Comparison of ENCODE assay signal across 8 mouse cellular contexts in the genomic region with DNA sequence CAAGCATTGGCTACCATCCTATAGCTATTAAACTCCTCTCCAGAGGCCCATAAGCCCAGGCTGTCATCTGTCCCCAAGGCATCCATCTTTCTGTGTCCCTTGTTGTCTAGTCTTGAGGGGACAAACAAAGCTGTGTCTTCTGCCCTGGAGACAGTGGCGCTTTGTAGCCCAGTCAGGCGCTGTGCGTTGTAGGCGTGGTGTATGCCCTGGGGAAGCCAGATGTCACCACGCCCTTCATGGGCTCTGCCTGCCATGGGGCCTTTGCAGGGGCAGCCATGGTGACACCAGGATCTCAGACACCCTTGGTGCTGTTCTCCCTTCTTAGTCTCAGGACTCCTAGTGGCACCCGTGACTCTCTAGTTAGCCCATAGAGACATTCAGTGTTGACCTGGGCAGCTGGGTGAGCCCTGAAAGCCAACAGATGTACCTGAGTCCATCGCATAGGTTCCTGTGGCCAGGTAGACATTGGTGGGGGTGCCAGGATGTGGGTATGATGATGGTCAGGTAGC. TPM values are rescaled to one million over a fixed set of nuclear protein-coding genes. Genes with fewer than 3 reads are reported as not detected.
DNase-seq lines count a peak whose midpoint lies in the region; ATAC-seq lines count a peak whose summit lies in the region.
"Had no signal": no experiment of that assay in that cellular context is flagged by ENCODE, and none has a peak within 500 bp of the region (broad histone marks: within the 10 kb centered on the region; RNA-seq: fewer than 3 reads in every experiment).

No protein-coding gene starts in this region.

- WGBS in embryonic facial prominence, embryonic 14.5 days: 88% methylated on average over 7 of the region's 7 CpGs
- 75% methylated on average over 7 of the region's 7 CpGs for whole genome bisulfite sequencing in intestine, embryonic 16.5 days
- WGBS in neural tube, embryonic 14.5 days: 83% methylated on average over 7 of the region's 7 CpGs

- no peaks in the 10 kb centered on the region for H3K27me3 ChIP-seq in megakaryocyte, embryonic 14.5 days (replicated peaks)
- H3K27me3 ChIP-seq in embryonic facial prominence, embryonic 14.5 days (replicated peaks; ENCODE audit: control insufficient read depth, insufficient read depth, low read length): no peaks in the 10 kb centered on the region
- no peaks in the 10 kb centered on the region for H3K27me3 ChIP-seq in intestine, embryonic 16.5 days (replicated peaks; ENCODE audit: control insufficient read depth, insufficient read depth, low read length)
- H3K27me3 ChIP-seq in neural tube, embryonic 14.5 days (ENCODE audit: control insufficient read depth, insufficient read depth, low read length): no peaks in the 10 kb centered on the region

- H3K9me3 ChIP-seq in megakaryocyte, embryonic 14.5 days: peaks cover 5% of the 10 kb centered on the region; the same call in 1 of the 2 replicates
- no peaks in the 10 kb centered on the region for H3K9me3 ChIP-seq in embryonic facial prominence, embryonic 14.5 days (ENCODE audit: control insufficient read depth, low read length)
- no peaks in the 10 kb centered on the region for H3K9me3 ChIP-seq in intestine, embryonic 16.5 days (ENCODE audit: control insufficient read depth, low read length)
- H3K9me3 ChIP-seq in neural tube, embryonic 14.5 days (ENCODE audit: control insufficient read depth, low read length): no peaks in the 10 kb centered on the region

- no peak for DNase-seq in embryonic facial prominence, embryonic 14.5 days (ENCODE audit: low spot score)
- DNase-seq in urinary bladder, postnatal 25 days (ENCODE audit: low spot score): no peak
- DNase-seq in adipocyte (ENCODE audit: low spot score): no peak

- no peak for ATAC-seq in megakaryocyte, adult 5-6 weeks (ENCODE audit: poor library complexity, severe bottlenecking)
- no peak for ATAC-seq in embryonic facial prominence, embryonic 14.5 days (ENCODE audit: low read depth)
- peak; percentile 17 for ATAC-seq in intestine, embryonic 16.5 days
- no peak for ATAC-seq in neural tube, embryonic 14.5 days (ENCODE audit: low read depth)

- peak overlapping the region; percentile 100 for H3K4me3 ChIP-seq in megakaryocyte, embryonic 14.5 days (replicated peaks)
- H3K4me3 ChIP-seq in embryonic facial prominence, embryonic 14.5 days (ENCODE audit: low read depth, low read length): peak overlapping the region; percentile 64
- peak overlapping the region; percentile 80 for H3K4me3 ChIP-seq in intestine, embryonic 16.5 days (ENCODE audit: low read length)
- peak overlapping the region; percentile 52 for H3K4me3 ChIP-seq in neural tube, embryonic 14.5 days (ENCODE audit: low read depth, low read length)

- no peak overlapping the region for H3K27ac ChIP-seq in embryonic facial prominence, embryonic 14.5 days (replicated peaks; ENCODE audit: low read depth, low read length)
- peak overlapping the region; percentile 94 for H3K27ac ChIP-seq in intestine, embryonic 16.5 days (ENCODE audit: low read length)
- H3K27ac ChIP-seq in neural tube, embryonic 14.5 days (ENCODE audit: low read depth, low read length): no peak overlapping the region

- peaks cover 78% of the 10 kb centered on the region for H3K4me1 ChIP-seq in megakaryocyte, embryonic 14.5 days
- peaks cover 16% of the 10 kb centered on the region for H3K4me1 ChIP-seq in embryonic facial prominence, embryonic 14.5 days (ENCODE audit: control insufficient read depth, insufficient read depth, low read length)
- H3K4me1 ChIP-seq in intestine, embryonic 16.5 days (ENCODE audit: control insufficient read depth, insufficient read depth, low read length): peaks cover 24% of the 10 kb centered on the region
- H3K4me1 ChIP-seq in neural tube, embryonic 14.5 days (ENCODE audit: control insufficient read depth, insufficient read depth, low read length): peaks cover 10% of the 10 kb centered on the region

- H3K9ac ChIP-seq in embryonic facial prominence, embryonic 14.5 days (ENCODE audit: low read depth, low read length): peak overlapping the region; percentile 69; the same call in 1 of the 2 replicates
- H3K9ac ChIP-seq in intestine, embryonic 16.5 days (ENCODE audit: low read depth, low read length): peak overlapping the region; percentile 77
- H3K9ac ChIP-seq in neural tube, embryonic 14.5 days (replicated peaks; ENCODE audit: low read depth, low read length): peak overlapping the region; percentile 43

- peak overlapping the region; percentile 94 for H3K4me2 ChIP-seq in embryonic facial prominence, embryonic 14.5 days (ENCODE audit: low read depth, low read length)
- peak overlapping the region; percentile 67 for H3K4me2 ChIP-seq in intestine, embryonic 16.5 days (ENCODE audit: low read depth, low read length)
- H3K4me2 ChIP-seq in neural tube, embryonic 14.5 days (ENCODE audit: low read depth, low read length): peak overlapping the region; percentile 83; the same call in 1 of the 2 replicates

- H3K36me3 ChIP-seq in megakaryocyte, embryonic 14.5 days (replicated peaks; ENCODE audit: low read length): peaks cover 33% of the 10 kb centered on the region
- peaks cover 28% of the 10 kb centered on the region for H3K36me3 ChIP-seq in embryonic facial prominence, embryonic 14.5 days (ENCODE audit: control insufficient read depth, insufficient read depth, low read length)
- peaks cover 26% of the 10 kb centered on the region for H3K36me3 ChIP-seq in intestine, embryonic 16.5 days (ENCODE audit: control insufficient read depth, insufficient read depth, low read length)
- H3K36me3 ChIP-seq in neural tube, embryonic 14.5 days (ENCODE audit: control insufficient read depth, insufficient read depth, low read length): peaks cover 16% of the 10 kb centered on the region

RNA-seq across cellular contexts. Expression of gene Adat3, which starts 1.4 kb away (rescaled TPM):
- polyA plus RNA-seq in megakaryocyte, embryonic 14.5 days (2012; ENCODE audit: insufficient read depth, low replicate concordance): 5.7 and 13.7 TPM in 2 replicates
- 0.91 and 1.1 TPM in 2 replicates for total RNA-seq in megakaryocyte, adult 5-6 weeks (2015)
- 3.8 TPM in 1 of 2 replicates, not detected in the other for total RNA-seq in megakaryocyte, adult 5-6 weeks (2017)
- polyA plus RNA-seq in embryonic facial prominence, embryonic 14.5 days (2014; fragmentation: Nextera tagmentation; extraction: Ambion mirVana): 6.1 and 6.2 TPM in 2 replicates
- polyA plus RNA-seq in intestine, embryonic 16.5 days (2015; fragmentation: Nextera tagmentation; extraction: Ambion mirVana): 8.4 and 9.4 TPM in 2 replicates
- 5.5 and 6.7 TPM in 2 replicates for polyA plus RNA-seq in neural tube, embryonic 14.5 days (2014; fragmentation: Nextera tagmentation; extraction: Ambion mirVana)
- total RNA-seq: hematopoietic stem cell, adult 5-6 weeks had no signal

RNA-seq across cellular contexts. Expression of gene Scamp4, which starts 1.4 kb away (rescaled TPM):
- 19.2 and 31.4 TPM in 2 replicates for polyA plus RNA-seq in megakaryocyte, embryonic 14.5 days (2012; ENCODE audit: insufficient read depth, low replicate concordance)
- total RNA-seq in megakaryocyte, adult 5-6 weeks (2015): 16.9 and 22.3 TPM in 2 replicates
- total RNA-seq in megakaryocyte, adult 5-6 weeks (2017): 4.8 and 11.4 TPM in 2 replicates
- 84.6 and 96.3 TPM in 2 replicates for polyA plus RNA-seq in embryonic facial prominence, embryonic 14.5 days (2014; fragmentation: Nextera tagmentation; extraction: Ambion mirVana)
- 125 and 127 TPM in 2 replicates for polyA plus RNA-seq in intestine, embryonic 16.5 days (2015; fragmentation: Nextera tagmentation; extraction: Ambion mirVana)
- 71.6 and 72.4 TPM in 2 replicates for polyA plus RNA-seq in neural tube, embryonic 14.5 days (2014; fragmentation: Nextera tagmentation; extraction: Ambion mirVana)

RNA-seq across cellular contexts. Expression of gene Gm49322, which starts 1.8 kb away (rescaled TPM):
- not detected in 2 replicates for polyA plus RNA-seq in megakaryocyte, embryonic 14.5 days (2012; ENCODE audit: insufficient read depth, low replicate concordance)
- 0.54 TPM in 1 of 2 replicates, not detected in the other for total RNA-seq in megakaryocyte, adult 5-6 weeks (2015)
- 0.15 and 0.89 TPM in 2 replicates for total RNA-seq in megakaryocyte, adult 5-6 weeks (2017)
- 1.9 and 2.5 TPM in 2 replicates for polyA plus RNA-seq in embryonic facial prominence, embryonic 14.5 days (2014; fragmentation: Nextera tagmentation; extraction: Ambion mirVana)
- polyA plus RNA-seq in intestine, embryonic 16.5 days (2015; fragmentation: Nextera tagmentation; extraction: Ambion mirVana): 3.3 and 4.0 TPM in 2 replicates
- 0.96 and 0.98 TPM in 2 replicates for polyA plus RNA-seq in neural tube, embryonic 14.5 days (2014; fragmentation: Nextera tagmentation; extraction: Ambion mirVana)

RNA-seq across cellular contexts. Expression of gene Abhd17a, which starts 13.9 kb away (rescaled TPM):
- 581 and 2,064 TPM in 2 replicates for polyA plus RNA-seq in megakaryocyte, embryonic 14.5 days (2012; ENCODE audit: insufficient read depth, low replicate concordance)
- total RNA-seq in megakaryocyte, adult 5-6 weeks (2015): 64.8 and 82.1 TPM in 2 replicates
- total RNA-seq in megakaryocyte, adult 5-6 weeks (2017): 21.7 and 31.6 TPM in 2 replicates
- 115 and 124 TPM in 2 replicates for polyA plus RNA-seq in embryonic facial prominence, embryonic 14.5 days (2014; fragmentation: Nextera tagmentation; extraction: Ambion mirVana)
- 63.1 and 79.7 TPM in 2 replicates for polyA plus RNA-seq in intestine, embryonic 16.5 days (2015; fragmentation: Nextera tagmentation; extraction: Ambion mirVana)
- polyA plus RNA-seq in neural tube, embryonic 14.5 days (2014; fragmentation: Nextera tagmentation; extraction: Ambion mirVana): 144 and 155 TPM in 2 replicates

RNA-seq across cellular contexts. Expression of gene Csnk1g2, which starts 18.6 kb away (rescaled TPM):
- 476 and 617 TPM in 2 replicates for polyA plus RNA-seq in megakaryocyte, embryonic 14.5 days (2012; ENCODE audit: insufficient read depth, low replicate concordance)
- 34.5 and 46.0 TPM in 2 replicates for total RNA-seq in megakaryocyte, adult 5-6 weeks (2015)
- total RNA-seq in megakaryocyte, adult 5-6 weeks (2017): 127 and 144 TPM in 2 replicates
- 104 and 125 TPM in 2 replicates for polyA plus RNA-seq in embryonic facial prominence, embryonic 14.5 days (2014; fragmentation: Nextera tagmentation; extraction: Ambion mirVana)
- polyA plus RNA-seq in intestine, embryonic 16.5 days (2015; fragmentation: Nextera tagmentation; extraction: Ambion mirVana): 15.1 and 22.2 TPM in 2 replicates
- 50.3 and 76.8 TPM in 2 replicates for polyA plus RNA-seq in neural tube, embryonic 14.5 days (2014; fragmentation: Nextera tagmentation; extraction: Ambion mirVana)
